Mouse (Mus musculus) spleen, adult 2 months (tissue): ENCODE measurements around the gene Gpr156.

Source experiments
- CTCF ChIP-seq: fragments of 200-500 bp; IDR thresholded peaks from 2 replicates; pipeline ENCODE4 v1.5.1; 2011; ENCODE audit warnings: mild to moderate bottlenecking, inconsistent platforms; ENCODE audit not compliant: insufficient read depth, insufficient read length, insufficient replicate concordance; ENCODE audit errors: extremely low read depth
- POLR2A ChIP-seq: fragments of 200-500 bp; IDR thresholded peaks from 2 replicates; pipeline ENCODE4 v1.6.1; 2011; ENCODE audit warnings: low read depth, low read length, inconsistent platforms

GRCm38 (mm10) chr16:37953991-37954942 is 38.0 kb downstream of the Gpr156 start:
- TF ChIP-seq POLR2A (no peak), CTCF (no peak)
